Mouse (Mus musculus): Measurements from ENCODE around the gene Tmem259.

DNA sequence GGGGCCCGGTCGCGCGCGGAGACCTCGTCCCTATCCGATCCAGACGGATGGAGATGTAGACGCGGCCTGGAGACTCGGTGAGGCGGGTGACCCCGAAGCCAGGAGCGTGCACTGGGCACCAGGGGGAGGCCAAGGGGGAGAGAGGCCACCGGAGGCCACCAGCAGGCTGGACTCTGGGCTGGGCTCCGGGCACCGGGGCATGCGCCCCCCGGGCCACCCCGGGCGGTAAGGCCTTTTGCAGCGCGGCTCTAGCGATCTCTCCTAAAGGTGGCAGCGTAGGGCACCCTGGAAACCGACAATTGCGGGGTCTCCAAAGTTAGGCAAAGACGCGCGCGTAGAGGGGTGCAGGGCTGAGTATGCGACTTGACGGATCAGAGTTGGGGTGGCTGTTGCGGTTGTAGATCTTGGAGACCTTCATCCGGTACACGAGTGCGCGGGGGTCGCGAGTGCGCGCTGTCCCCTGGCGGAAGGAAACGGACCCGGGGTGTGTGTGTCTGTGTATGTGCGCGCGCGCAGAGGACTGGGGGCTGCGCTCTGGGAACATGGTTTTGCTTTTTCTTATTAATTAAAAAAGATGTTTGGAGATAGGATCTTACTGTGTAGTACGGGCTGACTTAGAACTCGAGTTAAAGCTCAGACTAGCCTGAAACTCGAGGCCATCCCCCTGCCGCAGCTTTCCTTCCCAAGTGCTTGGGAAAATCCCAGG, 56.7 kb downstream of the Tmem259 start:
- TF ChIP-seq CTCF (IDR thresholded peaks at IDR 0.05; ENCODE audit: control insufficient read depth, insufficient read depth, low read length) (no peak), POLR2A (IDR thresholded peaks at IDR 0.05; ENCODE audit: borderline replicate concordance, control insufficient read depth, low read depth, low read length) (peak; percentile 5; the same call in 1 of the 2 replicates)
